In genomic region chr14:40999904-41000645, GRCm38 (mm10) we compare ENCODE assay signal across 15 mouse cellular contexts. TPM values are rescaled to one million over a fixed set of nuclear protein-coding genes. Genes with fewer than 3 reads are reported as not detected.
DNase-seq lines count a peak whose midpoint lies in the region; ATAC-seq and TF ChIP-seq lines count a peak whose summit lies in the region.
"Had no signal": no experiment of that assay in that cellular context is flagged by ENCODE, and none has a peak within 500 bp of the region (broad histone marks: within the 10 kb centered on the region; RNA-seq: fewer than 3 reads in every experiment).

No protein-coding gene starts in this region.

- intact Hi-C loops in left cerebral cortex, postnatal 10 days (cut with DNase I): no loop called here

- no peak for TF ChIP-seq CTCF in C2C12 (IDR thresholded peaks at IDR 0.05; ENCODE audit: control insufficient read depth, insufficient read depth, insufficient read length)

- H3K27ac ChIP-seq in kidney, embryonic 14.5 days (ENCODE audit: low read depth, low read length): no peak overlapping the region
- 0 out of 2 replicates have a peak overlapping the region, but pooled peaks have one; percentile 48 for H3K27ac ChIP-seq in embryonic facial prominence, embryonic 10.5 days (replicated peaks)
- H3K27ac ChIP-seq: forebrain, embryonic 10.5 days; gastrocnemius, adult 2 months; heart, embryonic 13.5 days; hindbrain, embryonic 13.5 days; midbrain, embryonic 10.5 days had no signal

- H3K4me1 ChIP-seq in kidney, embryonic 14.5 days (ENCODE audit: control insufficient read depth, insufficient read depth, low read length): peaks cover 9% of the 10 kb centered on the region
- H3K4me1 ChIP-seq in embryonic facial prominence, embryonic 10.5 days: peaks cover 37% of the 10 kb centered on the region

- peak; percentile 16; the same call in 1 of the 2 replicates for ATAC-seq in kidney, embryonic 14.5 days (ENCODE audit: low FRiP score, low TSS enrichment)

- WGBS in kidney, embryonic 14.5 days: 71% methylated on average over 7 of the region's 7 CpGs
- WGBS in embryonic facial prominence, embryonic 10.5 days: 80% methylated on average over 7 of the region's 7 CpGs

- DNase-seq in kidney, postnatal 10 days: no peak
- DNase-seq in embryonic facial prominence, embryonic 10.5 days (ENCODE audit: low spot score): no peak
- DNase-seq in spleen, adult 12 weeks (ENCODE audit: low spot score): peak; percentile 38
- DNase-seq in MN1 (ENCODE audit: low spot score): no peak
- DNase-seq in left cerebral cortex, postnatal 10 days (ENCODE audit: extremely low spot score in 1 of 2, low spot score in 2 of 2): no peak
- DNase-seq in urinary bladder, adult 2 months (ENCODE audit: low spot score): no peak
- DNase-seq: cerebellum, adult 2 months; gastrocnemius, adult 2 months; right cerebral cortex, postnatal 25 days had no signal

- H3ac ChIP-seq in C2C12 (ENCODE audit: control insufficient read depth, insufficient read length, low read depth): no peak overlapping the region

- H3K27me3 ChIP-seq in kidney, embryonic 14.5 days (ENCODE audit: control insufficient read depth, insufficient read depth, low read length): no peaks in the 10 kb centered on the region
- no peaks in the 10 kb centered on the region for H3K27me3 ChIP-seq in C2C12 (ENCODE audit: control insufficient read depth, insufficient read depth, insufficient read length)
- peaks cover 16% of the 10 kb centered on the region for H3K27me3 ChIP-seq in embryonic facial prominence, embryonic 10.5 days (replicated peaks; ENCODE audit: low read depth, poor library complexity, severe bottlenecking)
- H3K27me3 ChIP-seq: heart, embryonic 13.5 days; hindbrain, embryonic 13.5 days had no signal

- no peak overlapping the region for H3K9ac ChIP-seq in kidney, embryonic 14.5 days (ENCODE audit: low read depth, low read length)
- H3K9ac ChIP-seq: heart, embryonic 13.5 days; hindbrain, embryonic 13.5 days had no signal

- peaks cover 14% of the 10 kb centered on the region; the same call in 1 of the 2 replicates for H3K36me3 ChIP-seq in kidney, embryonic 14.5 days (ENCODE audit: control insufficient read depth, insufficient read depth, low read length)
- H3K36me3 ChIP-seq in C2C12 (ENCODE audit: control insufficient read depth, insufficient read depth): no peaks in the 10 kb centered on the region
- H3K36me3 ChIP-seq in embryonic facial prominence, embryonic 10.5 days (replicated peaks): peaks cover 22% of the 10 kb centered on the region

- H3K79me3 ChIP-seq in C2C12 (ENCODE audit: low read depth): no peaks in the 10 kb centered on the region

- H3K4me3 ChIP-seq in kidney, embryonic 14.5 days (ENCODE audit: low read length): no peak overlapping the region
- H3K4me3 ChIP-seq in C2C12 (ENCODE audit: insufficient read depth, poor library complexity, severe bottlenecking): no peak overlapping the region
- no peak overlapping the region for H3K4me3 ChIP-seq in embryonic facial prominence, embryonic 10.5 days
- H3K4me3 ChIP-seq: forebrain, embryonic 10.5 days; gastrocnemius, adult 2 months; heart, embryonic 13.5 days; hindbrain, embryonic 13.5 days; midbrain, embryonic 10.5 days had no signal

- no peaks in the 10 kb centered on the region for H3K79me2 ChIP-seq in C2C12 (ENCODE audit: control insufficient read depth, insufficient read depth)

- H3K4me2 ChIP-seq in kidney, embryonic 14.5 days (replicated peaks; ENCODE audit: low read depth, low read length): no peak overlapping the region
- H3K4me2 ChIP-seq: heart, embryonic 13.5 days; hindbrain, embryonic 13.5 days had no signal

- no peaks in the 10 kb centered on the region for H3K9me3 ChIP-seq in kidney, embryonic 14.5 days (ENCODE audit: control insufficient read depth, low read length)
- no peaks in the 10 kb centered on the region for H3K9me3 ChIP-seq in embryonic facial prominence, embryonic 10.5 days
- H3K9me3 ChIP-seq: forebrain, embryonic 10.5 days; heart, embryonic 13.5 days; hindbrain, embryonic 13.5 days; midbrain, embryonic 10.5 days had no signal

TF ChIP-seq in C2C12, 6 proteins besides CTCF, POLR2A, EP300 and RAD21:
- TF ChIP-seq CEBPB (IDR thresholded peaks at IDR 0.05; ENCODE audit: low read depth) (no peak), USF1 (IDR thresholded peaks at IDR 0.05; ENCODE audit: low read depth) (peak; percentile 47)

RNA-seq across cellular contexts. Expression of gene Fam213a, which starts 13.5 kb away (rescaled TPM):
- 108 and 112 TPM in 2 replicates for polyA plus RNA-seq in kidney, embryonic 14.5 days (2014; fragmentation: Nextera tagmentation; extraction: Ambion mirVana)
- 3.2 TPM for polyA plus RNA-seq in C2C12 (2012; fragmentation: generic; extraction: Trizol)
- polyA plus RNA-seq in embryonic facial prominence, embryonic 10.5 days (2016; fragmentation: Nextera tagmentation; extraction: Ambion mirVana): 36.6 and 40.1 TPM in 2 replicates
- total RNA-seq in left cerebral cortex, postnatal 10 days (2021): 100 to 1,000 TPM in 1 of 2 experiments, 10 to 100 TPM in 1; 97.0 to 101 TPM
- polyA plus RNA-seq in urinary bladder, adult 2 months (2012; rRNA removed): 52.2 and 61.9 TPM in 2 replicates

RNA-seq across cellular contexts. Expression of gene Tspan14, which starts 33.5 kb away (rescaled TPM):
- polyA plus RNA-seq in kidney, embryonic 14.5 days (2014; fragmentation: Nextera tagmentation; extraction: Ambion mirVana): 67.4 and 118 TPM in 2 replicates
- 41.5 TPM for polyA plus RNA-seq in C2C12 (2012; fragmentation: generic; extraction: Trizol)
- polyA plus RNA-seq in embryonic facial prominence, embryonic 10.5 days (2016; fragmentation: Nextera tagmentation; extraction: Ambion mirVana): 88.1 and 92.5 TPM in 2 replicates
- total RNA-seq in left cerebral cortex, postnatal 10 days (2021): 10 to 100 TPM; 63.3 to 64.5 TPM
- polyA plus RNA-seq in urinary bladder, adult 2 months (2012; rRNA removed): 55.9 and 58.9 TPM in 2 replicates
